Mouse (Mus musculus): ENCODE measurements around the gene Olfr601.
"Not testable (repeated sequence)": the region's sequence is repeated elsewhere in the genome, so short reads cannot be mapped to it uniquely, and the experiment has no call there.

Olfr601 gene

GRCm38 (mm10) chr7:103362555-103362954 lies at the start of gene Olfr601:
TSS of gene Olfr601 (minus strand) at chr7:103362655.
- no peak for DNase-seq

- not testable (repeated sequence) for DNase-seq
These were observed 44.1 kb upstream of the Olfr601 start for GRCm38 (mm10) chr7:103406521-103407055.

- no peak for DNase-seq
These were observed 36.5 kb upstream of the Olfr601 start for GRCm38 (mm10) chr7:103398981-103399380.

- no peak for DNase-seq
These were observed 35.3 kb upstream of the Olfr601 start for GRCm38 (mm10) chr7:103397758-103398157.

- no peak for DNase-seq
These were observed 23.6 kb upstream of the Olfr601 start, which contains the start of gene Olfr603 for GRCm38 (mm10) chr7:103386077-103386476. TSS of gene Olfr603 (minus strand) at chr7:103386177.

GRCm38 (mm10) chr7:103349569-103349968 lies 12.9 kb downstream of the Olfr601 start, which contains the start of gene Olfr600:
TSS of gene Olfr600 (minus strand) at chr7:103349669.
- no peak for DNase-seq

GRCm38 (mm10) chr7:103335617-103336016 lies 26.8 kb downstream of the Olfr601 start, which contains the start of gene Olfr599:
TSS of gene Olfr599 (plus strand) at chr7:103335917.
- no peak for DNase-seq

- no peak for DNase-seq
These were observed 39.2 kb downstream of the Olfr601 start, which contains the start of gene Olfr598 for GRCm38 (mm10) chr7:103323268-103323667. TSS of gene Olfr598 (plus strand) at chr7:103323568.

GRCm38 (mm10) chr7:103316015-103316414 lies 46.4 kb downstream of the Olfr601 start, which contains the start of gene Olfr597:
TSS of gene Olfr597 (plus strand) at chr7:103316315.
- DNase-seq = not testable (repeated sequence)
